Mouse (Mus musculus): ENCODE data around the gene Kctd3. TPM values are rescaled to one million over a fixed set of nuclear protein-coding genes. Genes with fewer than 3 reads are reported as not detected.

Kctd3 gene
- polyA plus RNA-seq, 1 experiment from 2014 or later: 28.6 TPM

DNA sequence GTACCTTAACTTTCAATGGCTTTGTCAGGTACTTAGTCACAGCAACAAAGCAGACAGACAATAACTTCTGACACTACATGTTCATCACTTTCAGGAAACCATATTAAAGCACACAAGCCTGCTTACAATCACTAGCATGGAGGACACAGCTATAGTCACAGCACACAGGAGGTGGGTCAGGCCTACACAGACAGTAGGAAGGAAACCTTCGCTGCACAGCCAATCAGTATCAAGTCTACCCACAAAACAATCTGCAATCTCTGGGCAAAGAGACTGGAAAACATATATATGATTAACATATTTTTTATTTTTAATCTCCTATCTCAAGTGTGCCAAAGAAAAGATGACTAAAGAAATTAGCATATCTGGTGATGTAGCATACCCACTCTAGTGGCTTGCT, 2.9 kb downstream of the Kctd3 start:
- Histone ChIP-seq H3K9me3 (replicated peaks) (no peaks in the 10 kb centered on the region), H3K4me3 (no peak overlapping the region), H3K4me1 (peaks cover 32% of the 10 kb centered on the region), H3K27ac (replicated peaks) (no peak overlapping the region), H3K27me3 (ENCODE audit: low read depth, poor library complexity, severe bottlenecking) (no peaks in the 10 kb centered on the region), H3K36me3 (peaks cover 37% of the 10 kb centered on the region)
- no peak for DNase-seq (ENCODE audit: low spot score)
- 96% methylated on average over 1 of the region's 1 CpGs for WGBS

DNA sequence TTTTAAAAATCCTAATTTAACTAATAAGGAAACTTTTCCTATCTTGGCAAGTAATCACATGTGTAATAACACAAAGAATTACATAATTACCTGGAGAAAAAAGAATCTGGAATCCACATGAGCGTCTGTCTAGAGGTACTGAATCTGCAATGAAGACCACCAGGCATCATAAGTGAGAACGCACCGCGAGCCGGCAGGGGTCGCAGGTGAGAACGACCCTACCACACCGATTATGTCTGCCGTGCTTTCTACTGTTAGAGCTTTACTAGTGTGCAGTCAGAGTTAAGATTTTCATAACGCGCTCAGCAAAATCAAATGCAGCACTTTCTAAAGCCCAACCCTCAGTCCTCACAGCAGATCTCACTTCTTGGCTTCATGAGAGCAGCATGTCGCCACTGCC, 5.8 kb downstream of the Kctd3 start:
- WGBS: 96% methylated on average over 12 of the region's 12 CpGs
- H3K4me3 ChIP-seq: no peak overlapping the region
- no peaks in the 10 kb centered on the region for H3K9me3 ChIP-seq (replicated peaks)
- H3K27me3 ChIP-seq (ENCODE audit: low read depth, poor library complexity, severe bottlenecking): no peaks in the 10 kb centered on the region
- no peak overlapping the region for H3K27ac ChIP-seq (replicated peaks)
- no peak for DNase-seq (ENCODE audit: low spot score)
- H3K4me1 ChIP-seq: peaks cover 24% of the 10 kb centered on the region
- H3K36me3 ChIP-seq: peaks cover 65% of the 10 kb centered on the region

DNA sequence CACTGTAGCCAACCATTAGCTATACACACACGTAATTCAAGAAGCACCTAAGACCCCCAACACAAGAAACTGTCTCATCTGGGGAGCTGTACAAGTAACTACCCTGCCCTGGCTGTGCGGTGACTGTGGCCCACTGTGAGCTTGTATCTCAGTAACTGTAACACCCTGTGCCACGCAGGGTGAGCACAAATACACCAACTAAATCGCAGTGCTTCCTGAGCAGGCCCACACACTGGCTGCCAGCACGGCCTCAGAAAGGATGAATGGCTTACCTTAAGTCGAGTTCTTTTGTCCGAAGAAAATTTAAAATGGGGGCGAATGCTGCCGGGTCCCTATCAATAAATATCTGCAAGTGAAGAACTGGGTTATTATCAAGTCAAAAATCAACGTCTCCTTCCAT, 7.7 kb downstream of the Kctd3 start:
- no peaks in the 10 kb centered on the region for H3K9me3 ChIP-seq (replicated peaks)
- no peak for DNase-seq (ENCODE audit: low spot score)
- H3K27me3 ChIP-seq (ENCODE audit: low read depth, poor library complexity, severe bottlenecking): no peaks in the 10 kb centered on the region
- H3K36me3 ChIP-seq: peaks cover 77% of the 10 kb centered on the region
- WGBS: 93% methylated on average over 10 of the region's 10 CpGs
- H3K27ac ChIP-seq (replicated peaks): no peak overlapping the region
- no peak overlapping the region for H3K4me3 ChIP-seq
- H3K4me1 ChIP-seq: peaks cover 8% of the 10 kb centered on the region

DNA sequence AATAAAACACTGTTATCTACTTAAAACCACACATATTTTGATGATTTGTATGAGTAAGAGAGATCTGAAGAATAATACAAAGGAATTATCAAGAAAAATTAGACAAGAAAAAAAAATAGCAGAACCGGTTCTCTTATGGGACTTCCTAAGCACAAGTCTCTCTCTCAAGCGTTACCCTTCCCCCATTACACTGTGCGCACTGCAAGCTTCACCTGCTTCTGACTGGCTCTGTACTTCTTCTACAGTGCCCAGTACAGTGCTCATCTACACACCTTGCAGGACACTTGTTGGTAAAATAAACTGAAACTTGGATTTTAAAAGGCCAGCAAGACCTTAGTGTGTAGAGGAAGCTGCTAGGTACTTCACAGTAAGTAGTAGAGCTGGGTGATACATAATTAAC, 9.7 kb downstream of the Kctd3 start:
- H3K4me1 ChIP-seq: no peaks in the 10 kb centered on the region
- WGBS: 98% methylated on average over 3 of the region's 3 CpGs
- H3K9me3 ChIP-seq (replicated peaks): no peaks in the 10 kb centered on the region
- H3K27me3 ChIP-seq (ENCODE audit: low read depth, poor library complexity, severe bottlenecking): no peaks in the 10 kb centered on the region
- H3K27ac ChIP-seq (replicated peaks): no peak overlapping the region
- DNase-seq (ENCODE audit: low spot score): no peak
- peaks cover 90% of the 10 kb centered on the region for H3K36me3 ChIP-seq
- H3K4me3 ChIP-seq: no peak overlapping the region

DNA sequence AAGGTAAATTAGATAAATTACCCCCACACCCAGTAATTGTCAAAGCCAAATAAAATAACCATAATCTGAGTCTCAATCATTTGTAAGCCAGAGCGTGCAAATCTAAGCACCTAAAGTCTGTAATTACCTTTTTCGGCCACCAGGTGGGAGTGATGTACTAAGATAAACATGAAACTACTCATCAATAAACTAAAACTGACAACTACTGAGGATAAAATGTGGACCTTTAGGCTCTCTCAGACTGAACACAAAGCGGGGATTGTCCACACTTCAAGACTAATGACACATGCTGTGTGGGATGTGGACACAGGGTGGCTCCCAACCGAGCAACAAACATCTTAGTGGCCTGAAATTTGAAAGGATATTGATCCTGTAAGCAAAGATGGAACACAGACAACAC, 14.4 kb downstream of the Kctd3 start:
- Histone ChIP-seq H3K27me3 (ENCODE audit: low read depth, poor library complexity, severe bottlenecking) (no peaks in the 10 kb centered on the region), H3K9me3 (replicated peaks) (no peaks in the 10 kb centered on the region), H3K4me1 (no peaks in the 10 kb centered on the region), H3K27ac (replicated peaks) (no peak overlapping the region), H3K36me3 (peaks cover 89% of the 10 kb centered on the region), H3K4me3 (no peak overlapping the region)
- 49% methylated on average over 4 of the region's 4 CpGs for WGBS
- DNase-seq (ENCODE audit: low spot score): no peak

DNA sequence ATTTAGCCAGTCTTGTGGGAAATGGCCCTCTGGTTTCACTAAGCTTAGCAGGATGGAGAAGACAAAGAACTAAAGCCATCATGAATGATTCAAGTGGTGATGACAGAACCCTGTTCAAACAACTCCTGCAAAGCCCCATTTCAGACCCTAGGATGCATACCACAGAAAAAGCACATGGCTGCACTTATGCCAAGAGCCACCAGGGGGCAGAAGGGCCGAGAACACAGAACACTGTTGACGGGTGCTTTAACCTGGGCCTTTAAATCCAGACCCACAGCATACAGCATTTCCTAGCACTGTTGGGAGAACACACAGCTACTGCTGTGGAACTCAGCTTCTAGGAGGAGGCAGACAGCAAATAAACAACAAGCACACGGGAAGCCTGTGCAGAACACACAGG, 27.6 kb downstream of the Kctd3 start:
- H3K27ac ChIP-seq (replicated peaks): no peak overlapping the region
- H3K9me3 ChIP-seq (replicated peaks): no peaks in the 10 kb centered on the region
- no peaks in the 10 kb centered on the region for H3K27me3 ChIP-seq (ENCODE audit: low read depth, poor library complexity, severe bottlenecking)
- H3K36me3 ChIP-seq: peaks cover 98% of the 10 kb centered on the region
- no peak overlapping the region for H3K4me3 ChIP-seq
- WGBS: 31% methylated on average over 3 of the region's 3 CpGs
- H3K4me1 ChIP-seq: no peaks in the 10 kb centered on the region
- DNase-seq (ENCODE audit: low spot score): peak; percentile 68

DNA sequence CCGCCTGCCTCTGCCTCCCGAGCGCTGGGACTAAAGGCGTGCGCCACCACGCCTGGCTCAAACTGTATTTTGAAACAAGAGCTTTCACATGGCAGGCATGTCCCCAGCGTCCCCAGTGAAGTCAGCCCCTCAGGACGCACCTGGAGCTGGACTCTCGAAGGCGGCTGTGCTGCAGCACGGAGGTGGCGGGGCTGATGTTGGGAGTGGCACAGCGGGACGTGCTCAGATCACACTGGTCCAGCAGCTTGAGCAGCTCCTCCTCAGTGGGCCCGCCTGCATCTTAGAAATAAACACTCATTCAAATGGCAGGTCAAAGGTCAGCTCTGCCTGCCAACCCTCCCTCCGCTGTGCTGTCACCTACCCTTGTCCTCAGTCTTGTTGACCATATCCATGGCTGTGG, 33.7 kb downstream of the Kctd3 start:
- DNase-seq (ENCODE audit: low spot score): no peak
- no peak overlapping the region for H3K4me3 ChIP-seq
- WGBS: 95% methylated on average over 16 of the region's 16 CpGs
- peaks cover 98% of the 10 kb centered on the region for H3K36me3 ChIP-seq
- no peaks in the 10 kb centered on the region for H3K9me3 ChIP-seq (replicated peaks)
- H3K27ac ChIP-seq (replicated peaks): no peak overlapping the region
- H3K27me3 ChIP-seq (ENCODE audit: low read depth, poor library complexity, severe bottlenecking): no peaks in the 10 kb centered on the region
- no peaks in the 10 kb centered on the region; the same call in 1 of the 2 replicates for H3K4me1 ChIP-seq

DNA sequence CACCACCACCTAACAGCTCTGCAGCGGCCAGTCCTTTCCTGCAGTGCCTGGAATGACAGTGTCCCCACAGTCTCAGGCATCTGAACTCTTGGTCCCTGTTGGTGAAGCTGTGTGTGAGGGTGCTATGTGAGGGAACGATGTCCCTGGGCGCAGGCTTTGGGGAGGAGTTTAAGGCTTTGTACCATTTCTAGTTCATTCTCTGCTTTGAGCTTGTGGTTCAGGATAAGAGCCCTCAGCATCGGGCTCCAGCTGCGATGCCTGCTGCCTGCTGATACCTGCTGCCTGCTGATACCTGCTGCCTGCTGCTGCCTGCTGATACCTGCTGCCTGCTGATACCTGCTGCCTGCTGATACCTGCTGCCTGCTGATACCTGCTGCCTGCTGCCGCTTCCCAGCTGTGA, 34.6 kb downstream of the Kctd3 start:
- no peak overlapping the region for H3K27ac ChIP-seq (replicated peaks)
- H3K9me3 ChIP-seq (replicated peaks): no peaks in the 10 kb centered on the region
- peaks cover 98% of the 10 kb centered on the region for H3K36me3 ChIP-seq
- no peak overlapping the region for H3K4me3 ChIP-seq
- DNase-seq (ENCODE audit: low spot score): no peak
- WGBS: 91% methylated on average over 6 of the region's 6 CpGs
- no peaks in the 10 kb centered on the region; the same call in 1 of the 2 replicates for H3K4me1 ChIP-seq
- no peaks in the 10 kb centered on the region for H3K27me3 ChIP-seq (ENCODE audit: low read depth, poor library complexity, severe bottlenecking)

DNA sequence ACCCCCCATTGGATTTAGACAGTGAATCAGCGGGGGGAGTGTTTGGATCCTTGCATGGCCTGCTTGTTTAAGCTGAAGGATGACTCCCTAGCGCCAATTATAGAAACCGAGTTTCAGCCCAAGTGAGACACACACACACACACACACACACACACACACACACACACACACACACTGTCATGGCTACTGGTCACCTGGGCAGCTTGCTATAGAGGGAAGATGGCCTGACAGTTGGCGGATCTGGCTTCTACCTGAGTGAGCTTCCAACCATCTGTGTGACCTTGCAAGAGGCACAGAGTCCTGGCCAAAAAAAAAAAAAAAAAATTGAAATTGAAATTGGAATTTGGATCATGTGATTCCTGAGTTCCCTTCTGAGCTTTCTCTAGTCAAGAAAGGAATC, 55.1 kb downstream of the Kctd3 start:
- no peak overlapping the region for H3K4me3 ChIP-seq
- H3K27me3 ChIP-seq (ENCODE audit: low read depth, poor library complexity, severe bottlenecking): no peaks in the 10 kb centered on the region
- WGBS: 92% methylated on average over 4 of the region's 4 CpGs
- DNase-seq (ENCODE audit: low spot score): no peak
- no peaks in the 10 kb centered on the region for H3K36me3 ChIP-seq
- no peak overlapping the region for H3K27ac ChIP-seq (replicated peaks)
- H3K9me3 ChIP-seq (replicated peaks): no peaks in the 10 kb centered on the region
- 0 out of 2 replicates have a peak, but pooled peaks cover 2% of the 10 kb centered on the region for H3K4me1 ChIP-seq

DNA sequence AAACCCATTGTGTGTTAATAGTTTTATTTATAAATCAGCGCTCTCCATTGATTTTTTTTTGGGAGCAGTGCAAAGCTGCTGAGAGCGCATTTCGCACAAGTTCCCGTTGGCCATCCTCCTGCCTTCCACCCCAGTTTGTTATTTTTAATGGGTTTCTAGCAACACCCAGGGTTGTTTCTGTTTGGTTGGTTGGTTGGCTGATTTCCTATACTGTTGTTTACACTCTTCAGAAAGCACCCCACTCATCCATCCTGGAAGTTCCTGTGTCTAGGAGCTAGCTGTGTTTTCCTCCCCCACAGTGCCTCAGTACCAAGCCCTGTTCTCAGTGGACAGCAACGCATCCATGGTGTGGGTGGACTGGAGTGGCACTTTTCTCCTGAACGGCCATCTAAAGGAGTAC, 56.5 kb downstream of the Kctd3 start:
- Histone ChIP-seq H3K9me3 (replicated peaks) (no peaks in the 10 kb centered on the region), H3K27me3 (ENCODE audit: low read depth, poor library complexity, severe bottlenecking) (no peaks in the 10 kb centered on the region), H3K36me3 (no peaks in the 10 kb centered on the region), H3K4me3 (no peak overlapping the region), H3K4me1 (peaks cover 10% of the 10 kb centered on the region; the same call in 1 of the 2 replicates), H3K27ac (replicated peaks) (no peak overlapping the region)
- WGBS: 92% methylated on average over 6 of the region's 6 CpGs
- no peak for DNase-seq (ENCODE audit: low spot score)

DNA sequence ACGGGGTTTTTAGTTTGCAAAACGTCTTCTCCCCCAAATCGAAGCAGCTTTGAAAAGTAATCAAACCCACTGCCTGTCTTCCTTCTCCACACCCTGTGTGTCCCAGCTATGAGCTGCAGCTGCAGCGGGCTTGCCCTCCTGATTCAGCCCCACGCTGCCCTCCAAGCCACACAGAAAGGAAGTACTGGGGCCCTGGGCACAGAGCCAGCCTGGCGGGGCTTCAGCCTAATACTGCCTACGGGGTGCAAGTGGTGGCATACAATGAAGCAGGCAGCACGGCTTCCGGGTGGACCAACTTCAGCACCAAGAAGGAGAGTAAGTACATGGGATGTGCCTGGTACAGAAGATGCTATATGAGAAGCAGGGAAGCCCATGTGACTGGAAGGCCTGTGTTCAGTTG, 59.4 kb downstream of the Kctd3 start:
- WGBS: 81% methylated on average over 9 of the region's 9 CpGs
- Histone ChIP-seq H3K9me3 (replicated peaks) (no peaks in the 10 kb centered on the region), H3K4me1 (peaks cover 10% of the 10 kb centered on the region; the same call in 1 of the 2 replicates), H3K4me3 (no peak overlapping the region), H3K36me3 (no peaks in the 10 kb centered on the region), H3K27me3 (ENCODE audit: low read depth, poor library complexity, severe bottlenecking) (no peaks in the 10 kb centered on the region), H3K27ac (replicated peaks) (no peak overlapping the region)
- DNase-seq (ENCODE audit: low spot score): no peak

DNA sequence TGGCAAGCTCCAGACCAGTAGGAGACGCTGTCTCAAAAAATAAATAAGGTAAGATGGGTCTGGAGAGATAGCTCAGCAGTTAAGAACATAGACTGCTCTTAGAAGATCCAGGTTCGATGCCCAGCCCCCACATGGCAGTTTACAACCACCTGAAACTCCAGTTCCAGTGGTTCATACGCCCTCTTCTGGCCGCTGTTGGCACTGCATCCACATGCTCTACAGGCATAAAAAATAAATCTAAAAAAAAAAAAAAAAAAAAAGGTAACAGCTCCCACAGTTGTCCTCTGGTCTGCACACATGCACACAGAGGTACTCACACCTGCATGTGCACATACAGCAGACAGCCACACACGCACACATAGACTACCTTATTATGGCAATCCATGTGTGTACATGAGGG, 59.8 kb downstream of the Kctd3 start:
- Histone ChIP-seq H3K27me3 (ENCODE audit: low read depth, poor library complexity, severe bottlenecking) (no peaks in the 10 kb centered on the region), H3K4me3 (no peak overlapping the region), H3K4me1 (peaks cover 10% of the 10 kb centered on the region; the same call in 1 of the 2 replicates), H3K27ac (replicated peaks) (no peak overlapping the region), H3K9me3 (replicated peaks) (no peaks in the 10 kb centered on the region), H3K36me3 (no peaks in the 10 kb centered on the region)
- DNase-seq (ENCODE audit: low spot score): no peak
- 63% methylated on average over 5 of the region's 5 CpGs for WGBS

DNA sequence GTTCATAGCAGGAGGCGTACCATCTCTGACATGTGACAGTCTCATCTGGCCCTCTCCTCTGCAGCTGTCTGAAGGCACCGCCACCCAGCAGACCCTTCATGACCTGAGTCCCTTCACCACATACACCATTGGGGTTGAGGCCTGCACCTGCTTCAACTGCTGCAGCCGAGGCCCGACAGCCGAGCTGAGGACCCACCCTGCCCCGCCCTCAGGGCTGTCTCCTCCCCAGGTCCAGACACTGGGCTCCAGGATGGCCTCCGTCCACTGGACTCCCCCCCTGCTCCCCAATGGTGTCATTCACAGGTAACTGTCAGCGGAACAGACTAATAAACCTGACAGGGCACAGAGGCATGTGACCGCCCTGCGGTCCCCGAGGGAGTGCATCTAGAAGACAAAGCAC, 60.8 kb downstream of the Kctd3 start:
- DNase-seq (ENCODE audit: low spot score): no peak
- no peaks in the 10 kb centered on the region for H3K27me3 ChIP-seq (ENCODE audit: low read depth, poor library complexity, severe bottlenecking)
- H3K9me3 ChIP-seq (replicated peaks): no peaks in the 10 kb centered on the region
- no peaks in the 10 kb centered on the region for H3K36me3 ChIP-seq
- H3K4me1 ChIP-seq: peaks cover 10% of the 10 kb centered on the region; the same call in 1 of the 2 replicates
- no peak overlapping the region for H3K4me3 ChIP-seq
- no peak overlapping the region for H3K27ac ChIP-seq (replicated peaks)
- WGBS: 91% methylated on average over 11 of the region's 11 CpGs

DNA sequence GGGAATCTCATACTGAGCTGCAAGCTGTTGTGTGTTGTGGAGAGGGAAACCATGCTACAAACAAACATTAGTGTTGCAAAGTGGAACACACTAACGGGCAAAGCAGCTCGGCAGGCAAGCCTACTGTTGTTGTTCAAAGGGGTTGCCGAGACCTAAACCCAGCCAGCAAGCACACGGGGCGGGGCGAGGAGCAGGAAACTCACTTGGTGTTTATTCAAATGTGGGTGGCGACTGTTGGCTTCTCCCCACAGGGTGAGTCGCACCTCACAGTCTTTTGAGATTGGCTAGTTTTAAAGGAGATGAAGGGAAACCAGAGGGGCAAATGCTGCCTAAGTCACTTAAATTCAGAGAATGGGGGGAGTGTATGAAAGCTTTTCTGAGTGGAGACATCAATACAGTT, 62.3 kb downstream of the Kctd3 start:
- Histone ChIP-seq H3K27ac (replicated peaks) (no peak overlapping the region), H3K4me1 (peaks cover 10% of the 10 kb centered on the region; the same call in 1 of the 2 replicates), H3K36me3 (no peaks in the 10 kb centered on the region), H3K9me3 (replicated peaks) (no peaks in the 10 kb centered on the region), H3K4me3 (no peak overlapping the region), H3K27me3 (ENCODE audit: low read depth, poor library complexity, severe bottlenecking) (no peaks in the 10 kb centered on the region)
- DNase-seq (ENCODE audit: low spot score): no peak
- WGBS: 55% methylated on average over 8 of the region's 8 CpGs

Data from midbrain, embryonic 10.5 days (tissue).